Mouse (Mus musculus) hindlimb bud, embryonic 11.5 days (tissue): ENCODE data around the gene Sft2d1.

Experiments used
- DNase-seq: peaks from one replicate; pipeline ENCODE4 v3.0.0-alpha.2; 2012; ENCODE audit warnings: low read depth, low spot score; ENCODE audit errors: extremely low spot score

The Sft2d1 gene

GRCm38 (mm10) chr17:8310838-8311614 is at the start of gene Sft2d1:
Gene Sft2d1, plus strand, starts transcription at chr17:8311102.
- peak; percentile 50 for DNase-seq

GRCm38 (mm10) chr17:8264638-8265037 is 46.3 kb upstream of the Sft2d1 start:
- DNase-seq: peak; percentile 37

GRCm38 (mm10) chr17:8272054-8272749 is 38.7 kb upstream of the Sft2d1 start:
- no peak for DNase-seq

- no peak for DNase-seq
Observed at GRCm38 (mm10) chr17:8272951-8273350, 38.0 kb upstream of the Sft2d1 start.

GRCm38 (mm10) chr17:8276071-8276470 is 34.8 kb upstream of the Sft2d1 start:
- no peak for DNase-seq

- DNase-seq: no peak
Observed at GRCm38 (mm10) chr17:8276680-8277079, 34.2 kb upstream of the Sft2d1 start.

GRCm38 (mm10) chr17:8277266-8277665 is 33.6 kb upstream of the Sft2d1 start:
- no peak for DNase-seq

GRCm38 (mm10) chr17:8278356-8278755 is 32.5 kb upstream of the Sft2d1 start:
- no peak for DNase-seq

GRCm38 (mm10) chr17:8282821-8283525 is 27.9 kb upstream of the Sft2d1 start, which contains the start of gene Mpc1:
Gene Mpc1, plus strand, starts transcription at chr17:8282904.
- peak; percentile 10 for DNase-seq

- DNase-seq: peak; percentile 69
Observed at GRCm38 (mm10) chr17:8283526-8284253, 27.2 kb upstream of the Sft2d1 start.

GRCm38 (mm10) chr17:8284254-8284661 is 26.6 kb upstream of the Sft2d1 start:
- DNase-seq: no peak

- DNase-seq: no peak
Observed at GRCm38 (mm10) chr17:8285056-8285455, 25.8 kb upstream of the Sft2d1 start.

- DNase-seq: no peak
Observed at GRCm38 (mm10) chr17:8286987-8287386, 23.9 kb upstream of the Sft2d1 start.

- DNase-seq: no peak
Observed at GRCm38 (mm10) chr17:8289993-8290679, 20.8 kb upstream of the Sft2d1 start.

GRCm38 (mm10) chr17:8290736-8291135 is 20.2 kb upstream of the Sft2d1 start:
- no peak for DNase-seq

- no peak for DNase-seq
Observed at GRCm38 (mm10) chr17:8295825-8296224, 15.1 kb upstream of the Sft2d1 start.

GRCm38 (mm10) chr17:8296313-8296844 is 14.5 kb upstream of the Sft2d1 start:
- DNase-seq: no peak

GRCm38 (mm10) chr17:8297746-8298145 is 13.2 kb upstream of the Sft2d1 start:
- DNase-seq: no peak

GRCm38 (mm10) chr17:8298281-8298680 is 12.6 kb upstream of the Sft2d1 start:
- DNase-seq: no peak

- no peak for DNase-seq
Observed at GRCm38 (mm10) chr17:8299524-8299923, 11.4 kb upstream of the Sft2d1 start.
